Mouse (Mus musculus) midbrain, embryonic 15.5 days (tissue): ENCODE results near the gene Trim9. TPM values are rescaled to one million over a fixed set of nuclear protein-coding genes. Genes with fewer than 3 reads are reported as not detected.

Source experiments
- ATAC-seq: fragments of 200-750 bp; cut with Nextera tagmentation; replicated peaks from 2 replicates; pipeline ENCODE4 v1.8.0; 2017; ENCODE audit warnings: moderate TSS enrichment
- H3K27ac ChIP-seq: fragments of 300-500 bp; sonication (generic); 2 replicates; pipeline ENCODE4 v1.5.1; 2015; ENCODE audit warnings: mild to moderate bottlenecking, inconsistent platforms
- H3K27me3 ChIP-seq: fragments of 300-500 bp; sonication (generic); replicated peaks from 2 replicates; pipeline ENCODE4 v1.6.1; 2015; ENCODE audit warnings: inconsistent platforms
- H3K36me3 ChIP-seq: fragments of 300-500 bp; sonication (generic); replicated peaks from 2 replicates; pipeline ENCODE4 v1.6.1; 2015; ENCODE audit warnings: inconsistent platforms
- H3K4me1 ChIP-seq: fragments of 300-500 bp; sonication (generic); 2 replicates; pipeline ENCODE4 v1.6.1; 2015; ENCODE audit warnings: inconsistent platforms
- H3K4me2 ChIP-seq: fragments of 300-500 bp; sonication (generic); 2 replicates; pipeline ENCODE4 v1.6.1; 2015; ENCODE audit warnings: inconsistent platforms, mild to moderate bottlenecking, moderate library complexity
- H3K4me3 ChIP-seq: fragments of 300-500 bp; sonication (generic); 2 replicates; pipeline ENCODE4 v1.5.1; 2015; ENCODE audit warnings: mild to moderate bottlenecking, inconsistent platforms
- H3K9ac ChIP-seq: fragments of 300-500 bp; sonication (generic); 2 replicates; pipeline ENCODE4 v1.6.1; 2015; ENCODE audit warnings: mild to moderate bottlenecking, inconsistent platforms
- H3K9me3 ChIP-seq: fragments of 300-500 bp; sonication (generic); 2 replicates; pipeline ENCODE4 v1.6.1; 2016; ENCODE audit warnings: inconsistent platforms
- WGBS: fragments of 180-500 bp; shearing (Covaris S2); methylation state at CpG from one replicate; pipeline ENCODE4 v1.1.7; 2015; ENCODE audit warnings: mixed read lengths; 5-methylcytosine and 5-hydroxymethylcytosine counted together
- polyA plus RNA-seq: library from polyadenylated mRNA; unstranded; fragments of >200 nt; fragmentation: Nextera tagmentation; extraction: Ambion mirVana; gene quantifications from 2 replicates; pipeline ENCODE4 v1.2.1, GENCODE M21; 2015

The Trim9 gene
- polyA plus RNA-seq, 1 experiment from 2014 or later, result 91.8 TPM

DNA sequence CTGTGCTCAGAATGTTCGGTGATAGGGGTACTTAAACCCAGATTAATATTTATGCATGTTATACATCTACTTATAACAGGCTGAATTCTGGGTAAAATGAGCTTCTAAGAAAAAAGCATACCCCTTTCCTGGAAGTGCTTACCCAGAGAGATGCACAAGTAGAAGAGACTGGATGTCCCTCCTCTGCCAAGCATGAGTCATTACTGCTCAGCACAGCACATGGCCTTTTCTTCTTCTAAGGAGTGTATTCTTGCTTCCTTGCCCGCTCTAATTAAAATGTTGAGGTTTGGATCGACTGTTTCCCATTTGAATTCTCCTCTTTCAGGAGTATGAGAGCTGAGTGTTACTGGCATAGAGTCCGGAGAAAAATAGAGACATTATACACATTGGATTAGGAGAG lies 3.1 kb upstream of the Trim9 start:
- Histone ChIP-seq H3K27ac (no peak overlapping the region), H3K27me3 (no peaks in the 10 kb centered on the region), H3K4me2 (no peak overlapping the region), H3K9ac (no peak overlapping the region), H3K4me3 (no peak overlapping the region), H3K4me1 (peaks cover 10% of the 10 kb centered on the region; the same call in 1 of the 2 replicates), H3K36me3 (no peaks in the 10 kb centered on the region), H3K9me3 (no peaks in the 10 kb centered on the region)
- ATAC-seq, result no peak
- 54% methylated on average over 4 of the region's 4 CpGs for WGBS

DNA sequence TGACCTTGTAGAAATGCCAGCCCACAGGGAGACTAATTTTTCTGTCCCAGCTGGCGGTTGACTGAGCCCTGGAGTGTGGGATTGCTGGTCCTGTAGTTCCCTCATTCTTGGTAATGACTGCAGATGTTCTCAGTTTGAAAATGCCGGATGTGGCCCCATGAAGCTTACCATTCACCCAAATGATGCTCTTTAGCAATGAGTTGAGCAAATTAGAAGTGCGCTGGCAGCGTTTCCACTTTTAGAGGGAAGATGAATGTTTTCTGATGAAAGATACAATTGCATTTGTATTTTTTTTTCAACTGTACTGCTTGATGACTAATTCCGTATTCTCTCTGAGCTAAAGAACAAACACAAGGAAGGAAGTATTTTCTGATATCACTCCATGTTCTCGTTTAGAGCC lies 2.4 kb upstream of the Trim9 start:
- no peak for ATAC-seq
- no peak overlapping the region for H3K9ac ChIP-seq
- H3K27ac ChIP-seq, result no peak overlapping the region
- peaks cover 17% of the 10 kb centered on the region for H3K4me1 ChIP-seq
- no peak overlapping the region for H3K4me2 ChIP-seq
- WGBS, result 86% methylated on average over 6 of the region's 6 CpGs
- no peak overlapping the region for H3K4me3 ChIP-seq
- no peaks in the 10 kb centered on the region for H3K9me3 ChIP-seq
- H3K36me3 ChIP-seq, result no peaks in the 10 kb centered on the region
- H3K27me3 ChIP-seq, result no peaks in the 10 kb centered on the region

DNA sequence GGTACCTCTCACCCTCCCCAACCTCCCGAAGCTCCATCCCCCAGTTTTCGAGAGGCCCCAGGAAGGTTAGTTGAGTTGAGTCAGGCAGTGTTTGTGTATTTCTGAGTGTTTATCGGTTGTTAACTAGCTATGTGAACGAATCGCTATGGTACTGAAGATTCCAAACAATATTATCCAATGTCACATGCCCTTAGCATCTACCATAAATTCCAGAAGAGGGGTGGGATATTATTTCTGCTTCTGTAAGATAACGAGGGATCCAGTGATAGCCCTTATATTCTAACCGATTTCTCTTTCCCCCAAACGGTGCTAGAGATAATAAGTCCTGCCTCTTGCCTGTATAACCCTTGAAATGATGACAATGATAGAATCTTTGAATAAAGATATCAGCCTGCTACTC lies 612 bp upstream of the Trim9 start:
- H3K4me1 ChIP-seq, result peaks cover 29% of the 10 kb centered on the region
- peak overlapping the region; percentile 84 for H3K9ac ChIP-seq
- peak overlapping the region; percentile 62 for H3K4me2 ChIP-seq
- peak; percentile 0; the same call in 1 of the 2 replicates for ATAC-seq
- peak overlapping the region; percentile 98 for H3K27ac ChIP-seq
- H3K9me3 ChIP-seq, result no peaks in the 10 kb centered on the region
- 8% methylated on average over 8 of the region's 8 CpGs for WGBS
- H3K36me3 ChIP-seq, result no peaks in the 10 kb centered on the region
- H3K4me3 ChIP-seq, result peak overlapping the region; percentile 59
- H3K27me3 ChIP-seq, result no peaks in the 10 kb centered on the region

DNA sequence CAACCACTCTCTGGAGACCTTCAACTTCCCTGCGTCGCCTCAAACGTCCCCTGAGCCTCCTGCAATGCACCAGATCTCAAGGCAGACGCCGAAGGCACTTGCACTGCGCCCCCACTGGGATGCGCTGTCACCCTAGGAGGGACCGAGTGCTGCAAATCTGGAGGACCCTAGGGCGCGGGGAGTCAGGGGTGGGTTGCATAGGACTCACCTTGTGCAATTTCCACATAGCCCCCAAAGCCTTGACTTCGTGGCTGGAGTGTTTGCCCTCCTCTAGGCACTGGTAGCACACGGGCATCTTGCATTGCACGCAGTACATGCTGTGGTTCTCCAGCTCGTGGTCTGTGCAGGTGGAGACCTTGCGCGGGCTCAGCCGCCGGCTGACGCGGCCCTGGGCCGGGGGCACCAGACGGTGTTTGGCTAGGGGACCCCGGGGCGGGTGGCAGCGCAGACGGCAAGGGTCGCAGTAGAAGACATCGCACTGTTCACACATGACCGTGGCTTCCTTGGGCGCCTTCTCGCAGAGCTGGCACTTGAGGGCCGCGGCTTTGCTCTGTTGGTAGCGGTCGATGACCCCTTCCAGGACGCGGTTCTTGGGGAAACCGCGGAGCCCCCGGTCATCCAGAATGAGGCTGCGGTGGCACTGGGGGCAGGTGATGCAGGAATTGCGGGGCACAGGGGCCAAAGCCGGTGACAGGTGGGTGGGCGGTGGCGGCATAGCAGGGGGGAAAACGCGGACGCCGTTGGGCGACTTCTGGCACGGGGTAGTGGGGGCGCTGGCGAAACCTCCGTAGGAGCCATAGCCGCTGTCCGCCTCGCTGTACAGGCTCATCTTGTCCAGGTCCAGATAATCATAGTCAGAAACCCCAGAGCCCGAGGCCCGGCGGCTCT lies 1.0 kb downstream of the Trim9 start:
- WGBS, result under 1% methylated on average over 60 of the region's 60 CpGs
- peak overlapping the region; percentile 84 for H3K9ac ChIP-seq
- peak; percentile 51 for ATAC-seq
- peak overlapping the region; percentile 59 for H3K4me3 ChIP-seq
- H3K27ac ChIP-seq, result peak overlapping the region; percentile 98
- peak overlapping the region; percentile 62 for H3K4me2 ChIP-seq
- peaks cover 42% of the 10 kb centered on the region for H3K4me1 ChIP-seq
- no peaks in the 10 kb centered on the region for H3K36me3 ChIP-seq
- H3K27me3 ChIP-seq, result no peaks in the 10 kb centered on the region
- H3K9me3 ChIP-seq, result no peaks in the 10 kb centered on the region

DNA sequence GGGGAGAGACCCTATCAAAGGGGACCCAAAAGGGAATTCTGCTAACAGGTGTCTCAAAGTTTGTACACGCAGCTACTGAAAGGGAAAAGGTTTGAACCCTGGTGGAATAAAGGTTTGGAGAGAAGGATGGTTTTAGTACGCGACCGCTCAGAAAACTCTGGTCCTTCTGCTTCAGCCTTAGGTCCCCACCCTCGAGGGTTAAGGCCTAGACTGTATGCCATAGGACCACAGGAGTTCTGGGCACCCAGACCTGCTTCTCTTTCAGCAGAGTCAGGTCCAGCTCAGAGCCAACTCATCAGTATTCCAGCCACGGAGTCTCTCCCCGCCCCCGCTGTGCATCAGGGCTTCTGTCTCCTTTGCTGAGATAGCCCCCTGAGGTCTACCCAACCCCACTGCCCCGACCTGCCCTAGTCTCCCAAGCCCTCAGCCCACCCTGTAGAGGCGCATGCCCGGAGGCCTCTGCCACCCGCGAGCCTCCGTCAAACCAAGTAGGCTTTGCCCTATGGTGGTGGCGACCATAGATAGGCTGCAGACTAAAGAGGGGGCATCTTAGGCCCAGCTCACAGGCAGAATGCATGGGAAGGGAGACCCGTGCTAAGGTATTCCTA lies 1.8 kb downstream of the Trim9 start:
- peak; percentile 16 for ATAC-seq
- Histone ChIP-seq H3K36me3 (no peaks in the 10 kb centered on the region), H3K4me3 (peak overlapping the region; percentile 59), H3K27ac (peak overlapping the region; percentile 98), H3K9ac (peak overlapping the region; percentile 84), H3K9me3 (no peaks in the 10 kb centered on the region), H3K4me1 (peaks cover 46% of the 10 kb centered on the region), H3K27me3 (no peaks in the 10 kb centered on the region), H3K4me2 (peak overlapping the region; percentile 62)
- WGBS, result 17% methylated on average over 16 of the region's 16 CpGs

DNA sequence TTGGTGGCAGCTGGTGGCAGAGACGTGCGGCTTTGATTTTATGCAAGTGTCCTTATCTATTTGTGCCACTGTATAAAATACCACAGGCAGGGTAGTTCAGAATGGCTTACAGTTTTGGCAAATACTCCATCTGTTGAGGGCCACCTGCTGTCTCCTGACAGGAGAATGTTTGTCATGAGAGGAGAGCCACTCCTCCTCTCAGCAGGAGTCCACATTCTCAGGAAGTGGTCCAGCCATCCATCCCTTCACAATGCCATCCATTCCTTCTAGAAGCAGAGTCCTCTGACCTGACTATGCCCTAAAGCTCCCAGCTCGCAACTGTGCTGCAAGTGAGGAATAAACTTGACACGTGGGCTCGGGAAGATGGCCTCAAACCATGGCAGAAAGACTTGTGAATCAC lies 12.2 kb downstream of the Trim9 start:
- Histone ChIP-seq H3K4me1 (no peaks in the 10 kb centered on the region), H3K9me3 (no peaks in the 10 kb centered on the region), H3K4me3 (no peak overlapping the region), H3K27ac (no peak overlapping the region), H3K27me3 (no peaks in the 10 kb centered on the region), H3K9ac (no peak overlapping the region), H3K36me3 (no peaks in the 10 kb centered on the region), H3K4me2 (no peak overlapping the region)
- no peak for ATAC-seq
- 63% methylated on average over 5 of the region's 5 CpGs for WGBS

DNA sequence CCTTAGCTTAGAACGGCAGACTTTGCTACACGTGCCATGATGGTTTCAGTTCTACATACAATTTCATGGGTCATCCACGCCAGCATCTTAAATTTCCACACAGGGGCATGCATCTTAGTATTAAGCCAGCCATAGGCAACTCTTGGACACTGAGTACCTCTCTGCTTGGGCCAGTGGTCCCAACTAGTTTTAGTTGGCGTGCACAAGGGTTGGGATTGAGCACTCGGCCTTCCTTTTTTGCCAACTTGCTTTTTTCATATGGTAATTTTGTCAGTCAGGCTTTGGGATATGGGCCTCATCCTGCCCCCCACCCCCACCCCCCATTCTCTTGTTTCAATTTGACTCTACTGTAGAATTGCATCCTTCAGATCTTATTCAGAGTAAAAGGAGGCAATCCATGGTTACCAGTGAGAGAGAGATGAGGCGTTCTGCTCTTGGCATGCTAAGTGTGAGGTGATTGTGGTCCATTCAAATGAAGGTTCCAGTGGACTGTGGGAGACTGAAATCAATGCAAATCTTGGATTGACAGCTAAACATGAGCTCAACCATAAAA lies 14.1 kb downstream of the Trim9 start:
- peak; percentile 54; the same call in 1 of the 2 replicates for ATAC-seq
- no peak overlapping the region for H3K4me2 ChIP-seq
- 62% methylated on average over 6 of the region's 6 CpGs for WGBS
- no peak overlapping the region for H3K4me3 ChIP-seq
- no peaks in the 10 kb centered on the region for H3K36me3 ChIP-seq
- no peaks in the 10 kb centered on the region for H3K9me3 ChIP-seq
- no peaks in the 10 kb centered on the region for H3K27me3 ChIP-seq
- no peaks in the 10 kb centered on the region for H3K4me1 ChIP-seq
- no peak overlapping the region for H3K9ac ChIP-seq
- H3K27ac ChIP-seq, result no peak overlapping the region

DNA sequence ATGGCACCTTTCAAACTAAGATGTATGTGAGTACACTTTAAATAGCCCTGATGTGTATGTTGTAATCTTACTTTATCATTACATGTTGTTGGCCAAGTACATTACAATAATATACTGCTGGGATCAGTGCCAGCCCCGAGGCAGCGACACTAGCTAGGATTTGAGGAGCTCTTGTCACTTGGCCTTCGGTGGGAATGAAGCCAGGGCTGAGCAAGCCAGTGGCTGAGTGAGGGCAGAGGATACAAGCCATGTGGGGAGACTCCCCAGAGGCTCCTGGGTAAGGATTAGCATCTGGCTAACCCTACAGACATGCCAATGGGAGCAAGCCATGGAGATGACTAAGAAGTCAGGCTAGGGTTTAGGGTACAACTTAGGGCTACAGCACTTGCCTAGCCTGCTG lies 18.4 kb downstream of the Trim9 start:
- H3K27ac ChIP-seq, result no peak overlapping the region
- no peak overlapping the region for H3K4me3 ChIP-seq
- H3K4me1 ChIP-seq, result peaks cover 4% of the 10 kb centered on the region; the same call in 1 of the 2 replicates
- ATAC-seq, result no peak
- no peaks in the 10 kb centered on the region for H3K27me3 ChIP-seq
- H3K36me3 ChIP-seq, result no peaks in the 10 kb centered on the region
- H3K9me3 ChIP-seq, result no peaks in the 10 kb centered on the region
- H3K9ac ChIP-seq, result no peak overlapping the region
- 59% methylated on average over 3 of the region's 3 CpGs for WGBS
- H3K4me2 ChIP-seq, result no peak overlapping the region

DNA sequence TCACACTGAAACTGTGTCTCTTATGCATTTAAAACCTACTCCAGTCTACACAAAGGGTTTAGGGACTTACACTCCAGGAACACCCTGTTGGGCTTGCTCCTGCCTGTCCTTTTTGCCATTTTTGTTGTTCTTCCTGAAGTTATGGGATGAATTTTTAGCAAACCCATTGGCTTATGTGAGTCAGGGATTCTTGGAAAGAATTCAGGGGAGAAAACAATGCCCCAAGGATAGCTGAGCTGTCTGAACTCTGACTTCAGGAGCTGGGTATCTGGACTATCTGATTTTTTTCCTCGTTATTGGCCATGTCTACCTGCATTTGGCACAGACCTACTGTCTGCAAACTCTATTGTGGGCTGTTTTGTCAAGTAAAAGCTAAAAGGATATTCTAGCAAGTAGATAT lies 20.5 kb downstream of the Trim9 start:
- no peak overlapping the region for H3K4me3 ChIP-seq
- ATAC-seq, result no peak
- H3K9me3 ChIP-seq, result no peaks in the 10 kb centered on the region
- no peaks in the 10 kb centered on the region for H3K27me3 ChIP-seq
- H3K27ac ChIP-seq, result 0 out of 2 replicates have a peak overlapping the region, but pooled peaks have one; percentile 42
- no peak overlapping the region for H3K9ac ChIP-seq
- no peak overlapping the region for H3K4me2 ChIP-seq
- H3K4me1 ChIP-seq, result peaks cover 4% of the 10 kb centered on the region; the same call in 1 of the 2 replicates
- H3K36me3 ChIP-seq, result no peaks in the 10 kb centered on the region
- 66% methylated on average over 1 of the region's 1 CpGs for WGBS

DNA sequence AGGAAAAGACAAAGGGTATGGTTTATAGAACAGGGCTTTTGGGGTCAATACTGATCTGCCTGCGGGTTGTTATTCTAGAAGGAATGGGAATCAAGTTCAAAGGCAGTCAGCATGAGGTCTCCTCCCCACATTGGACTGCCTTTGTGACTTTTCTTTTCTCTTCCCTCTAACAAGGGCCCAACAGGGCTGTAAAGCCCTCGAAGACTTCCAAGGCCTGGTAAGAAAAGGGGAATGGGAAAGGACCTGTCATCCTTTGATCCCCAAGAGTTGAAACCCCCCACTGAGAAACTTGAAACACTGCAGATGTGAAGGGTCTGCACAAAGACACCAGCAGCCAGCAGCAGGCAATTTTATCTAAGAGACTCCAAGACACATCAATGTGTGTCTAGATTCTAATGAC lies 21.0 kb downstream of the Trim9 start:
- H3K4me2 ChIP-seq, result no peak overlapping the region
- no peak overlapping the region; the same call in 1 of the 2 replicates for H3K27ac ChIP-seq
- H3K27me3 ChIP-seq, result no peaks in the 10 kb centered on the region
- H3K4me3 ChIP-seq, result no peak overlapping the region
- 19% methylated on average over 2 of the region's 2 CpGs for WGBS
- peak; percentile 70 for ATAC-seq
- H3K4me1 ChIP-seq, result peaks cover 4% of the 10 kb centered on the region; the same call in 1 of the 2 replicates
- no peaks in the 10 kb centered on the region for H3K9me3 ChIP-seq
- no peaks in the 10 kb centered on the region for H3K36me3 ChIP-seq
- H3K9ac ChIP-seq, result no peak overlapping the region

DNA sequence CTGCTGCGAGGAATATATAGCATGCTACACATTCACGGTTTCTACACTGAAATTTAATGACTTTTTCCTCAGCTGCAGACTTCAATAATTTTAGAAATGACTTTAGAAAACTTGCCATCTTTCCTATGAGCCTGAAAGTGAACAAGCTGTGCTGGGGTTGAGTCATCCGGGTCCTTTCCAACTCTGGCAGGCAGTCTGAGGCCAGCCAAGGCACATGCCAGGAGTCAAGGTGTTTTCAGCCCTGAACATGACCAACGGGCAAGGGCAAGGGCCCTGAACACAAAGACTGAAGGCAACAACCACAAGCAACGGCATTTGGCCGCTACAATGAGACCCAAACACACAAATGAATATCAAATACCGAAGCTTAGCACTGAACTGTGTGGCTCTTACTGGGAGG lies 21.6 kb downstream of the Trim9 start:
- Histone ChIP-seq H3K4me2 (no peak overlapping the region), H3K27ac (peak overlapping the region; percentile 53), H3K36me3 (no peaks in the 10 kb centered on the region), H3K4me1 (peaks cover 4% of the 10 kb centered on the region; the same call in 1 of the 2 replicates), H3K9me3 (no peaks in the 10 kb centered on the region), H3K4me3 (no peak overlapping the region), H3K9ac (no peak overlapping the region), H3K27me3 (no peaks in the 10 kb centered on the region)
- WGBS, result 63% methylated on average over 7 of the region's 7 CpGs
- 0 out of 2 replicates have a peak, but pooled peaks have one; percentile 9 for ATAC-seq

DNA sequence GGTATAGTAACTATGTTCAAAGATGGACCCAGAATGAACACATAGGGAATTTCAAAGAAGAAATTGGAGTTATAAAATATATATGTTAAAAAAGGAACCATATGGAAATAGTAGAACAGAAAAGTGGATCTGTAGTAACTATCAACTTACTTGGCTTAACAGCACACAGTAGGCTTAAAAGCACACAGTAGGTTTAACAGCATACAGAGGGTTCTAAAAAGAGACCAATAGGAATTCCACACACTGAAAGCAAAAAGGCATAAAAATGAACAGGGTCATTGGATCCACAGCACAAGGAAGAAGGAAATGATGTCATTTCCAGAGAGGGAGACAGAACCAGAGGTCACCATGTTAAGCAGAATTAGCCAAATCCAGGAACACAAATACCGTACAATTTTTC lies 24.6 kb downstream of the Trim9 start:
- peaks cover 10% of the 10 kb centered on the region for H3K4me1 ChIP-seq
- no peak overlapping the region for H3K9ac ChIP-seq
- H3K9me3 ChIP-seq, result no peaks in the 10 kb centered on the region
- WGBS, result 92% methylated on average over 1 of the region's 1 CpGs
- no peak overlapping the region for H3K27ac ChIP-seq
- H3K4me3 ChIP-seq, result no peak overlapping the region
- no peaks in the 10 kb centered on the region for H3K27me3 ChIP-seq
- no peak for ATAC-seq
- H3K36me3 ChIP-seq, result no peaks in the 10 kb centered on the region
- no peak overlapping the region for H3K4me2 ChIP-seq
